Mouse (Mus musculus): ENCODE results near the gene Myl6. TPM values are rescaled to one million over a fixed set of nuclear protein-coding genes. Genes with fewer than 3 reads are reported as not detected.
A peak's percentile ranks its signal among the peaks of the same experiment; 100 is the strongest.

Myl6 gene
- total RNA-seq (2021), result 100 to 1,000 TPM; 499 to 509 TPM

GRCm38 (mm10) chr10:128493695-128494666 is at the start of gene Myl6:
Gene Myl6 (minus strand): TSS chr10:128494145.
- DNase-seq, result peak; percentile 99
- intact Hi-C loops (cut with DNase I), result no loop called here

- intact Hi-C loops (cut with DNase I), result no loop called here
- no peak for DNase-seq
These were observed 49.2 kb upstream of the Myl6 start for GRCm38 (mm10) chr10:128543100-128543499.

- intact Hi-C loops (cut with DNase I), result no loop called here
- DNase-seq, result no peak
These were observed 44.5 kb upstream of the Myl6 start for GRCm38 (mm10) chr10:128538340-128538870.

GRCm38 (mm10) chr10:128536266-128536940 is 42.5 kb upstream of the Myl6 start:
- peak; percentile 86 for DNase-seq
- intact Hi-C loops (cut with DNase I), result no loop called here

- intact Hi-C loops (cut with DNase I), result no loop called here
These were observed 41.8 kb upstream of the Myl6 start for GRCm38 (mm10) chr10:128535624-128536265.

GRCm38 (mm10) chr10:128535206-128535605 is 41.3 kb upstream of the Myl6 start:
- DNase-seq, result no peak
- intact Hi-C loops (cut with DNase I), result no loop called here

More at GRCm38 (mm10) chr10:128535624-128536265, 41.8 kb upstream of the Myl6 start:
- DNase-seq, result no peak

GRCm38 (mm10) chr10:128526366-128527356 is 32.7 kb upstream of the Myl6 start:
- intact Hi-C loops (cut with DNase I), result no loop called here
- no peak for DNase-seq

- intact Hi-C loops (cut with DNase I), result no loop called here
- DNase-seq, result peak; percentile 93
These were observed 31.8 kb upstream of the Myl6 start, which contains the start of gene Esyt1 for GRCm38 (mm10) chr10:128525671-128526308. Gene Esyt1 (minus strand): TSS chr10:128525871.

GRCm38 (mm10) chr10:128524732-128525662 is 31.1 kb upstream of the Myl6 start:
- peak; percentile 61 for DNase-seq
- intact Hi-C loops (cut with DNase I), result no loop called here

GRCm38 (mm10) chr10:128524111-128524731 is 30.3 kb upstream of the Myl6 start:
- intact Hi-C loops (cut with DNase I), result no loop called here
- DNase-seq, result no peak

GRCm38 (mm10) chr10:128522351-128522750 is 28.4 kb upstream of the Myl6 start:
- intact Hi-C loops (cut with DNase I), result no loop called here

GRCm38 (mm10) chr10:128520591-128520990 is 26.6 kb upstream of the Myl6 start:
- no peak for DNase-seq
- intact Hi-C loops (cut with DNase I), result no loop called here

More at GRCm38 (mm10) chr10:128522351-128522750, 28.4 kb upstream of the Myl6 start:
- DNase-seq, result no peak

- intact Hi-C loops (cut with DNase I), result no loop called here
- DNase-seq, result peak; percentile 59
These were observed 24.9 kb upstream of the Myl6 start for GRCm38 (mm10) chr10:128518833-128519232.

GRCm38 (mm10) chr10:128516677-128517076 is 22.7 kb upstream of the Myl6 start:
- no peak for DNase-seq
- intact Hi-C loops (cut with DNase I), result no loop called here

- no peak for DNase-seq
- intact Hi-C loops (cut with DNase I), result no loop called here
These were observed 22.1 kb upstream of the Myl6 start for GRCm38 (mm10) chr10:128516029-128516428.

- intact Hi-C loops (cut with DNase I), result no loop called here
- no peak for DNase-seq
These were observed 21.1 kb upstream of the Myl6 start for GRCm38 (mm10) chr10:128515044-128515443.

GRCm38 (mm10) chr10:128511761-128512160 is 17.8 kb upstream of the Myl6 start:
- no peak for DNase-seq
- intact Hi-C loops (cut with DNase I), result no loop called here

- intact Hi-C loops (cut with DNase I), result no loop called here
- DNase-seq, result no peak
These were observed 17.2 kb upstream of the Myl6 start for GRCm38 (mm10) chr10:128511189-128511588.
